Mouse (Mus musculus) retina, postnatal 1 day (tissue): ENCODE measurements at regions not wholly inside any gene's neighbourhood (a gene's known extent, or its start where the extent isn't known, plus 50 kb on each side); places are given as distances from the start of the nearest gene placed in this dataset.

Source experiments
- DNase-seq: peaks from one replicate; pipeline ENCODE4 v3.0.0-alpha.2; 2012

DNA sequence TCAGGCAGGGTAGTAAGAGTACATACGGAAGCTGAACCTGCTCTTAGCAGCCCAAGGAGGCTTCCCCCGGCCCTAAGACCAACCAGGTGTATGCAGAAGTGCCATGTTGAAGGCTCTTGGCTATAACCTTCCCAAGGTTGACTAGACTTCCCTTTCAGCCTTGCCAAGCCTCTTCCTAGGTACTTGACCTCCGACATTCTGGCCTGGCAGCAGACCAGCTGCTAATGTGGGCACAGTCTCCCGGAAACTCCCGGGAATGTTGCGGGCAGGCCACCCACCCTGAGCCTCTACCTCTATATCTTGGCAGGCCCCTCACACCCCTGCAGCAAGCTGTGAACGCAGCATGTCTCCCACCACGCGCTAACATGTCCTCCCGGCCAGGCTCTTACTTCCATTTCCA is 201.1 kb downstream of the Thbs2 start:
- no peak for DNase-seq

DNA sequence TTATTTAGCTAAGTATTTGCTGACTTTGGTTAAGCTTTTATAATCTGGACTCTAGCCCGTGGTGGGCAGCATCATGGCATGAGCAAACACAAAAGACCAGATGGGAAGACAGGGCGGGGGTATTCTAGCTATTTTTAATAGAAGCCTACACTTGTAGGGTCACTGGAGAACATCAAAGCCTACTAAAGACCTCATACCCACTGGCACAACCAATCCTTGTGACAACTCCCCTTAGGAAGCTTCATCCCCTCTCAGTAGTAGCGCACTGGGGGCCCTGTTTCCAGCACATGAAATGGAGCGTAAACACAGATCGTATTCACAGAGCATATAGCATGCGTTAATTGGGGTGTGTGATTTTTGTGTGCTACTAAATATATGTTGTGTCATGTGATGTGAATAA is 202.4 kb downstream of the Smoc2 start:
- DNase-seq = peak; percentile 75

DNA sequence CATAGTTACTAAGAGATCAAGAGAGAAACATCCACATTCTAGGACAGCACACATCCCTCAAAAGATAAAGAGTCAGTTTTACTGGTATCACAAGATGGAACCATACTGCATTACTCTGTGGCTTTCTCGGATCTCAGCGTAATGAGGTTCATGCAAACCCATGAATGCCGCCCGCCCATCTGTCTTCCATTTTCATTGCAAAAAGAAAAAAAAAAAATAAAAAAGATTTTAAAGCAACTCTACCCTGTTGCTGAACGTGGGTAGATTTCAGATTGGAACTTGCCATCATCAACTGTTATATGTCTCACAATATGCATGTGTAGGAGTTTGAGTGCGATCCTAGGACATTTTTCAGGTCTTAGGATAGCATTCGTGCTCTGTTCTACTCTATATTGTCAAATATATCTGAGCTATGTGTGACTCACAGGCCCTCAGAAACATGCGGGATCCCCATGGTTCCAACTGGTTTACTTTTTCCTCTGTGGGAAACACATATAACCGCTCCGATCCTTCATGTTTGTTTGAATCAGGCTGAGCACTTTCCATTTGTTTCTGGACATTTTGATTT is 199.7 kb downstream of the Smoc2 start:
- DNase-seq = no peak

DNA sequence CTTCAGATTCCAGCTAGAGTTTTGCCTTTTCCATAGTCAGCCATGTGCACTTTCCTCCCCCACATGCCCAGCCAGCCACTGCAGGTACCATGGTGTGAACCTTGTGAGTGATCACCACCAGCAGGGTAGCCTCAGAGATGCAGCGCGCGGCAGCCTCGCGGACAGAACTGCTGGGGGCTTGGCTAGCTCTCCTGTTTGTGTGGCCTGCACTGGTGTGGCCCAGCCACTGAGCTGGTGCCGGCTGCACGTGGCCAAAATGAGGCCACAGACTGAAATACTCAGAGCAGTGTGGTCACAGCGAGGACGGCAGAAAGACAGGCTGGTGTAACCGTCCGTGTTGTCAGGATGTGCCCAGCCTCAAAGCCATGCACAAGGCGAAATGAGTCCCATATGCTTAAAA is 197.4 kb downstream of the Smoc2 start:
- DNase-seq = no peak

DNA sequence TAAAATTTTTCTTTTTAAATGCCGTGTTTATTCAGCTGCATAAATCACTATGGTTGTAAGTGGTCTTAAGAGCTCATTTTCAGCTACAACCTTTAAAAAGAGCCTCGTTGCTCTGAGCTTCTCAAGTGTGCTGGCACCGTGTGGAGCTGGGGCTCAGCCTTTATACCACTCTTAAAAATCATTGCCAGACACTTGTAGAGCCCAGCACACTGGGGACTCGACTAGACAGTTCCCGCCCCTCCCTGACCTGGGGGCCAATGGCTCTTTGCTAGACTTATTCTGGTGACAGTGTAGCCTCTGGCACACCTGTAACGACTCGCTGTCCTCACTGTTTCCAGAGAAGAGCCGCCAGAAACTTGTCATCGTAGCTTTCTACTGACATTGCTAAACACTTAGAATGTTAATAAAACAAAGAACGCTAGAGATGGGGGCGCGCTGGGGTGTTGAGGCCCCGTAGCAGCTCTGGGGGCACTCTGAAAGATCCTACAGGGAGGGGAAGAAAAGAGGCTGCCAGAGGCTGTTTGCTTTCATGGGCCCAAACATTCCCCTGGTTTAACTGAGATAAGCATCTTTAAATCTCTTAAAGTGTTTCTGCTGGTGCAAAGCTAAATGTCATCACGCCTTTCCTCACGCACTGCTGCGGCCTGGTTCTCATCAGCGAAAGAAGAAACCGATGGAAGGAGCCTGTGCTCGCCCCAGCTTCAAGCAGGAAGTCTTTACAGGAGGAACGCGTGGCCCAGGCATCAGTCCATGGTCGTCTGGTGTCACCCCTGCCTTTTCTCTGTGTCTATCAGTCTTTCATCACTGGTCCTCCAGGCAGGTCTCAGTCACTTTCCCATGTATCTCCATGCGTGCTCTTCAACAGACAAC is 196.7 kb downstream of the Smoc2 start:
- no peak for DNase-seq

DNA sequence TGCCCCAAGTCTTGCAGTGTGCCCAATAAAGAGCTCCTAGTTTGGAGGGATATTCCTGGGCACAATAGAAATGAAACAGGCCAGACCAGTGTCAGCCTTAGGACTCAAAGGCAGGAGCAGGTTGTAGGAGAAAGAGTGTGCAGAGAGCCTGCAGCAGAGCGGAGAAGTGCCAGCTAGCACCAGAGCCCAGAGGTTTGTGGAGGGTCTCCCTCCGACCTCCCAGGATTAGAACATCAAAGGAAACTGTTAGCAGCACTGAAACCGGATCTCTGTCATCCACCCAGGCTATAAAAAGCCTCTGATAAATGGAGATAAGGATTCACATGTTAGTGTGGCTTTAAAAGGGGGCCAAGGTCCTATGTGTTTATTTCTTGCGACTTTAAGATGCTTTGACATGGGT is 196.0 kb downstream of the Smoc2 start:
- no peak for DNase-seq

DNA sequence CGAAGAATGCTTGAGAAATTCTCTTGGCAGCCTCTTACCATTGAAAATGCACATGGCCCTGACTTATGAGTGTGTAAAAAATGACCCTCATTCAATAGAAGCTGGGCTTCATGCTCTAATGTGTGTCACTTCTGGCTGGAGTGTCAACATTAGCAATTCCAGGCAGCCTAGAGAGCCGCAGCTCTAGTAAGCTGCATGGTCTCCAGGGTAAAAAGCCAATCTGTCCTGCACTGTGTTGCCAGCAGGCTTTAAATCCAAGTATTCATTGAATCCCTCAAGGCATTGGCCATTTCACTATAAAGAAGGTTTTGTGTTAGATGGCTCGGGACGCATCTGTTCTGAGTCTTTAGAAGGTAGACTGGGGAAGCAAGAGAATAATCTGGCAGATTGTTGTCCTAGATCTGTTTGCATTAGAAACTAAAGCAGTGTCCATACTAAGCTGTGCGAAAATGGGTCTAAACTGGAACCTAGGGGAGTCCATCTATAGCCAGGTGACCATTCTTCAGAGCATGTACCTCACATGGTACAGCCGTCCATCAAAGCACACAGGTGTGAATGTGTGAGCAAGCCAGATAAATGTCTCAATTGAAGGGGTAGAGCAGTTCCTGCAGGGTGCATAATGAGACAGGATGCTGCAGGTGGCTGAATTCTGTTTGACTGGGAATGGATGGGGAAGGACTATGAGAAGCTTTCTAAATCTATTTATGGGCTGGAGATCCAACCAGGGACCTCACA is 189.6 kb downstream of the Smoc2 start:
- DNase-seq = peak; percentile 15

- DNase-seq = no peak
Observed at GRCm38 (mm10) chr17:14455251-14455743, 176.0 kb downstream of the Smoc2 start.
